Mouse (Mus musculus) lung, adult 2 months (tissue): ENCODE data around the gene Banf1.

Experiments used
- CTCF ChIP-seq: fragments of 200-500 bp; IDR thresholded peaks from 2 replicates; pipeline ENCODE4 v1.5.1; 2011; ENCODE audit warnings: mild to moderate bottlenecking, low read length, control low read depth; ENCODE audit not compliant: insufficient read depth
- POLR2A ChIP-seq: fragments of 200-500 bp; IDR thresholded peaks from 2 replicates; pipeline ENCODE4 v1.6.1; 2011; ENCODE audit warnings: low read depth, mild to moderate bottlenecking, control low read depth, low read length, borderline replicate concordance; ENCODE audit errors: extremely low read depth

GRCm38 (mm10) chr19:5390416-5390815 lies 23.4 kb upstream of the Banf1 start:
- no peak for TF ChIP-seq POLR2A
- TF ChIP-seq CTCF = no peak
